Mouse (Mus musculus) embryo, embryonic 9.5 days (tissue): ENCODE measurements around the gene Actr8.

Experiments used
- DNase-seq: peaks from one replicate; pipeline ENCODE4 v3.0.0-alpha.2; 2017; ENCODE audit errors: extremely low spot score

Actr8 gene

GRCm38 (mm10) chr14:30039413-30039812 is 61.3 kb downstream of the Actr8 start:
- no peak for DNase-seq

DNA sequence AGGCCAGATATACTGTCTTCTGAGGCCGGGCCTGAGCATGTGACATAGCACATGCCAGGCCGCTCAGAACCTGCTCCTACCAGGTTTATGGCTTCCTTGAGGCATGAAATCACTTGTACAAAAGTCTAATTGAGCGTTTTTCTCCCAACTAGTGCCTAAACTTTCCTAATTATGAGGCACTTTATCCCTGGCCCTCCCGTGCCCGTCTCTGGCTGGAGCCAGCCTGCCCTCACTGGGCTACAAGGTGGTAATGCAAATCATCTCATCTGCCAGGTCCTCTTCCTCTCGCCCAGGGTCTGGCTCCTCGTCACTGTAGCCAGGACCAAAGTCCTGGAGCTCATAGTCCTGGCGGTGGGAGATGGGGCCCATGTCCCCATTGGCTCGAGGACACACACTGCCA is 63.7 kb downstream of the Actr8 start:
- no peak for DNase-seq

DNA sequence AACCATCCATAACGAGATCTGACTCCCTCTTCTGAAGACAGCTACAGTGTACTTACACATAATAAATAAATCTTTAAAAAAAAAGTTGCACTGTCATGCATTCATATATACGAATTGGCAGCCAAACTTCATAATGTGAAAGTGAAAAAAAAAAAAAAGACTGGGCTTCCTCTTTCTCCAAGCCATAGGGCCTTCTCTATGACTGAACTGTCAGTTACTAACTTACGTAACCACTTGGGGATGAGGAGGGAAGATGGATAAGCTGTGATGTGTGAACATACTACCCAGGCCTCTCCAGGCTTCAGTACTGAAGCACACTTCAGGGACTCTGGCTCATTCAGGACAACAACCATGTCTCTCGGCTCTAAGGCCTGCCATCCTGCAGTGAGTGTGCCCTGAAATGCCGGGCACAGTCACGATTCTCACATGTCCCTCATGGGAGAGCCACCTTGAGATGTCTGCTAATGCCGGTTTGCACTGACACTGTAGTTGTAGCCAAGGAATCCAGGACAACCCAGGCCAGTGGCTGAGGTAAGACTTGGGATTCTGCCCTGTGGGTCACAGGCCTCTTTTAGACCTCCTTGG is 65.3 kb downstream of the Actr8 start:
- DNase-seq = no peak

GRCm38 (mm10) chr14:30045239-30045638 is 67.1 kb downstream of the Actr8 start:
- DNase-seq = no peak

GRCm38 (mm10) chr14:30045704-30046220 is 67.6 kb downstream of the Actr8 start:
- no peak for DNase-seq

DNA sequence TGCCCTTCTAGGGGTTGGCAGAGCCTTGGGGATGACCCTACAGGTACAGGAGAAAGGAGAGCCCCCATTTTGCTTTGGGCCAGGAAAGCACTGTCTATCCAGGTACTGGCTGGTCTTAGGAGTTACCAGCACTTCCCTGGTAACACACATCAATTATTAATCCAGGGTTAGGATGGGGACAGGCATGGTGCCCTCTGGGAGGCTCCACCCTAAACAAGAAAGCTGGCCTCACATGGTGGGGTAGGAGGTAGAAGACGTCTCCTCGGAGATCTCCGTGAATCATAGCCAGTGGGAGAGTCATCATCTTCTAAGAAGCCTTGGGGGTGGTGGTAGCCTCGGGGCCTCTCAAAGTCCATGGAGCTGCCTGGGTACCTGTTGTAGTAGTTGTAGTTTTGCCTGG is 68.8 kb downstream of the Actr8 start:
- no peak for DNase-seq

DNA sequence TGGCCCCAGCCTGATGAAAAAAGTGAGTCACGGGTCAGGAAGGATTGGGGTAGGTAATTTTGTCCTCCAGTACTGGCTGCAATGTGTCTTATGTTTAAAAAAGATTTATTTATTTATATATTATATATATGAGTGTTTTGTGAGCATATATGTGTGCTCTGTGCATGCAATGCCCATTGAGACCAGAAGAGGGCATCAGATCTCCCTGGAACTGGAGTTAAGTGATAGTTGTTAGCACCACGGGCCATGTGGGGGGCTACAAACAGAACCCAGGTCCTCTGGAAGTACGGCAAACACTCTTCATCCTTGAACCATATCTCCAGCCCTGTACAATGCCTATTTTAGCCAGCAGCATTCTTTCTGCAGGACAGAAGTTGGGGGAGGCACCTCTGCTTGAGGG is 69.9 kb downstream of the Actr8 start:
- DNase-seq = no peak

DNA sequence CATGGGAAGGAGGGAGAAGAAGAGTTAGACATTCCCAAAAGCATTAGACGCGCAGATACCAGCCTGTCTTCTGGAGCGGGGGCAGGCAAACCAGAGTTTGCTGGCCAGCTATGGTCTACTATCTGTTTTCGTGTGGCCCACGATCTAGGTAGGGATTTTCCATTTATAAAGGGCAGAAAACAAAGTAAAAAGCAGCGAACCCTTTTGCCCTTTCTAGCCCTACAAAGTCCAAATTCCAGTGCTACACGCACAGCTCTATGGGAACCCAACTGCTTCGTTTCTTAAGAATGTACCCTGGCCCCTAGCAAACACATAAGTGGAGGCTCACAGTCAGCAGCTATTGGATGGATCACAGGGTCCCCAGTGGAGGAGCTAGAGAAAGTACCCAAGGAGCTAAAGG is 72.1 kb downstream of the Actr8 start:
- no peak for DNase-seq

GRCm38 (mm10) chr14:30054922-30055321 is 76.8 kb downstream of the Actr8 start:
- no peak for DNase-seq
